In the genomic region with DNA sequence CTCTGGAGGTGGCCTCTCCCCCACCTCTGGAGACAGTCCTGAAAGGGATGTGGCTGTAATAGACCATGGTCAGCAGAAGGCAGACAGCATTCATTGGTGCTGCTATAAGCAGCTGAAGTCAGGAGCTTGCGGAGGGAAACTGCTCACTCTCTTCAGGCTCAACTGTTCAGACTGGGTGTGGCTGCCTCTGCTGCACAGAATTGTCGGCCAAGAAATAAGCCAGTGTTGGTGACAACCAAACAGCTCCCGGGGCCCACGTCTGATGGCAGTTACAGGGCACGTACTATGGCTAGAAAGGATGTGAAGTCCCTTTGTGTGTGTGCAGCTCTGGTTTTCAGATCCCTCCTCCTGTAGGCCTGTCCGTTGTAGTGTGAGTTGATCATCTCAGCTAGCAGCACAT, we compare ENCODE assay signal across 11 mouse cellular contexts. TPM values are rescaled to one million over a fixed set of nuclear protein-coding genes. Genes with fewer than 3 reads are reported as not detected.
DNase-seq lines count a peak whose midpoint lies in the region; ATAC-seq and TF ChIP-seq lines count a peak whose summit lies in the region.
"Had no signal": no experiment of that assay in that cellular context is flagged by ENCODE, and none has a peak within 500 bp of the region (broad histone marks: within the 10 kb centered on the region; RNA-seq: fewer than 3 reads in every experiment).

No protein-coding gene starts in this region.

- intact Hi-C loops in gastrocnemius, adult 2 months (cut with DNase I), result no loop called here

- H3K27ac ChIP-seq in gastrocnemius, adult 2 months, result peak overlapping the region; percentile 77
- peak overlapping the region; percentile 51 for H3K27ac ChIP-seq in lung, embryonic 15.5 days
- peak overlapping the region; percentile 10; the same call in 1 of the 2 replicates for H3K27ac ChIP-seq in neural tube, embryonic 15.5 days (replicated peaks)
- H3K27ac ChIP-seq: kidney, postnatal 0 days had no signal

- no peak overlapping the region for H3K9ac ChIP-seq in lung, embryonic 15.5 days
- H3K9ac ChIP-seq in neural tube, embryonic 15.5 days (replicated peaks), result no peak overlapping the region

- no peak overlapping the region for H3K4me2 ChIP-seq in lung, embryonic 15.5 days
- H3K4me2 ChIP-seq in neural tube, embryonic 15.5 days, result no peak overlapping the region

- H3K9me3 ChIP-seq in lung, embryonic 15.5 days, result no peaks in the 10 kb centered on the region
- no peaks in the 10 kb centered on the region for H3K9me3 ChIP-seq in neural tube, embryonic 15.5 days (replicated peaks)

- H3K27me3 ChIP-seq in lung, embryonic 15.5 days, result no peaks in the 10 kb centered on the region
- no peaks in the 10 kb centered on the region for H3K27me3 ChIP-seq in neural tube, embryonic 15.5 days (replicated peaks)
- H3K27me3 ChIP-seq: CH12.LX had no signal

- 41% methylated on average over 6 of the region's 6 CpGs for WGBS in lung, embryonic 15.5 days
- WGBS in neural tube, embryonic 15.5 days, result 61% methylated on average over 6 of the region's 6 CpGs

- H3K4me3 ChIP-seq in gastrocnemius, adult 2 months, result no peak overlapping the region
- H3K4me3 ChIP-seq in lung, embryonic 15.5 days, result no peak overlapping the region
- no peak overlapping the region for H3K4me3 ChIP-seq in neural tube, embryonic 15.5 days (replicated peaks)

- no peak for DNase-seq in gastrocnemius, adult 2 months
- no peak for DNase-seq in gastrocnemius, adult 18-20 months (ENCODE audit: low spot score)
- no peak for DNase-seq in lung, postnatal 4 days
- no peak for DNase-seq in embryo, embryonic 10 days (ENCODE audit: low spot score)
- no peak for DNase-seq in adrenal gland, postnatal 10 days
- DNase-seq: adrenal gland, adult 8-10 months had no signal

- TF ChIP-seq CTCF in gastrocnemius, adult 2 months (IDR thresholded peaks at IDR 0.05), result no peak

- peaks cover 41% of the 10 kb centered on the region for H3K4me1 ChIP-seq in lung, embryonic 15.5 days
- peaks cover 61% of the 10 kb centered on the region for H3K4me1 ChIP-seq in neural tube, embryonic 15.5 days

- H3K36me3 ChIP-seq in lung, embryonic 15.5 days, result no peaks in the 10 kb centered on the region
- no peaks in the 10 kb centered on the region for H3K36me3 ChIP-seq in neural tube, embryonic 15.5 days

- no peak for ATAC-seq in lung, embryonic 15.5 days (ENCODE audit: borderline replicate concordance, extremely low read depth, low FRiP score, low TSS enrichment)
- ATAC-seq in hematopoietic stem cell, adult 5-6 weeks (replicated peaks in 1 of 2; ENCODE audit: insufficient read depth in 1 of 2, low FRiP score in 2 of 2, low TSS enrichment in 1 of 2, low read depth in 1 of 2, poor library complexity in 2 of 2, severe bottlenecking in 2 of 2), result peak; percentile 19 to 33; a peak in 2 of 4 replicates
- ATAC-seq in neural tube, embryonic 15.5 days (ENCODE audit: low FRiP score), result no peak

RNA-seq across cellular contexts. Expression of a gene that starts 30.2 kb away (rescaled TPM):
- 10 to 100 TPM; 21.5 to 28.2 TPM for total RNA-seq in gastrocnemius, adult 2 months (2021)
- total RNA-seq in gastrocnemius, adult 18-20 months (2021), result 10 to 100 TPM; 20.3 to 24.8 TPM
- 49.4 and 50.0 TPM in 2 replicates for polyA plus RNA-seq in lung, embryonic 15.5 days (2015; fragmentation: Nextera tagmentation; extraction: Ambion mirVana)
- total RNA-seq in hematopoietic stem cell, adult 5-6 weeks (2017), result 4.2 and 5.6 TPM in 2 replicates
- 53.3 and 69.9 TPM in 2 replicates for polyA plus RNA-seq in neural tube, embryonic 15.5 days (2015; fragmentation: Nextera tagmentation; extraction: Ambion mirVana)
- 10 to 100 TPM; 39.7 to 53.2 TPM for total RNA-seq in adrenal gland, postnatal 10 days (2021)

RNA-seq across cellular contexts. Expression of a gene that starts 32.1 kb away (rescaled TPM):
- 10 to 100 TPM; 32.2 to 33.8 TPM for total RNA-seq in gastrocnemius, adult 2 months (2021)
- total RNA-seq in gastrocnemius, adult 18-20 months (2021), result 10 to 100 TPM; 30.9 to 34.6 TPM
- polyA plus RNA-seq in lung, embryonic 15.5 days (2015; fragmentation: Nextera tagmentation; extraction: Ambion mirVana), result 18.0 and 19.2 TPM in 2 replicates
- 17.6 and 24.0 TPM in 2 replicates for total RNA-seq in hematopoietic stem cell, adult 5-6 weeks (2017)
- polyA plus RNA-seq in neural tube, embryonic 15.5 days (2015; fragmentation: Nextera tagmentation; extraction: Ambion mirVana), result 37.2 and 40.8 TPM in 2 replicates
- total RNA-seq in adrenal gland, postnatal 10 days (2021), result 10 to 100 TPM; 21.0 to 23.7 TPM

Comparison
In these comparisons a context has a peak if more than half of its experiments do, and no peak if none do; other contexts are left out.
1. H3K27ac ChIP-seq: peak in every context shown above with its lines; median percentile 77 in gastrocnemius, adult 2 months; 51 in lung, embryonic 15.5 days; 10 in neural tube, embryonic 15.5 days.
2. ATAC-seq: peak in hematopoietic stem cell, adult 5-6 weeks (2 of 2); none in lung, embryonic 15.5 days (single experiment) and neural tube, embryonic 15.5 days (single experiment).